In the genomic region with DNA sequence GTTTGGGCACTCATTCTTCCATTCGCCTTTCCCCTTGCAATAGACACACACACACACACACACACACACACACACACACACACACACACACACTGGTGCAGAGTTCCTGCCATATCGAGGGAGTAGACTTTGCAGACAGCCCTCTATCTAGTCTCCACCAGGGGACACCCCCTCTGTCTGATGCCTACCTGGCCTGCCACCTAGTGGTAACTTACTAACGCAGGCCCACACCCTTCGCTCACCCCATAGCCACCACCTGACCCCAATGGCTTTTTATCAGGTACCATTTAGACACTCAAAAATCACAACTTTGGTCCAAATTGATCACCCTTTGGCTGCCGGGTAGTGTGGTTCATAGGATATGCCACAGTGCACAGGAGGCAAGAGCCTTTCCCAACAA, we compare ENCODE assay signal across 8 mouse cellular contexts. TPM values are rescaled to one million over a fixed set of nuclear protein-coding genes. Genes with fewer than 3 reads are reported as not detected.
DNase-seq lines count a peak whose midpoint lies in the region; ATAC-seq and TF ChIP-seq lines count a peak whose summit lies in the region.

No protein-coding gene starts in this region.

- H3K27ac ChIP-seq in forebrain, embryonic 12.5 days = no peak overlapping the region
- H3K27ac ChIP-seq in forebrain, embryonic 14.5 days (ENCODE audit: low read depth, low read length) = no peak overlapping the region
- H3K27ac ChIP-seq in liver, postnatal 0 days (ENCODE audit: low read depth) = no peak overlapping the region

- no peaks in the 10 kb centered on the region for H3K4me1 ChIP-seq in forebrain, embryonic 12.5 days
- no peaks in the 10 kb centered on the region for H3K4me1 ChIP-seq in forebrain, embryonic 14.5 days (ENCODE audit: control insufficient read depth, insufficient read depth, low read length)
- peaks cover 11% of the 10 kb centered on the region for H3K4me1 ChIP-seq in liver, postnatal 0 days (ENCODE audit: insufficient read depth)

- no peaks in the 10 kb centered on the region for H3K36me3 ChIP-seq in forebrain, embryonic 12.5 days (replicated peaks)
- H3K36me3 ChIP-seq in forebrain, embryonic 14.5 days (ENCODE audit: control insufficient read depth, insufficient read depth, low read length) = no peaks in the 10 kb centered on the region
- no peaks in the 10 kb centered on the region for H3K36me3 ChIP-seq in liver, postnatal 0 days (replicated peaks; ENCODE audit: insufficient read depth, low read length)

- no peaks in the 10 kb centered on the region for H3K27me3 ChIP-seq in forebrain, embryonic 12.5 days
- H3K27me3 ChIP-seq in forebrain, embryonic 14.5 days (replicated peaks; ENCODE audit: control insufficient read depth, insufficient read depth, low read length) = no peaks in the 10 kb centered on the region
- no peaks in the 10 kb centered on the region for H3K27me3 ChIP-seq in liver, postnatal 0 days (ENCODE audit: insufficient read depth, low read length)

- no peak overlapping the region for H3K4me3 ChIP-seq in forebrain, embryonic 12.5 days (replicated peaks)
- H3K4me3 ChIP-seq in forebrain, embryonic 14.5 days (ENCODE audit: low read depth, low read length) = no peak overlapping the region
- no peak overlapping the region for H3K4me3 ChIP-seq in liver, postnatal 0 days (ENCODE audit: low read depth, low read length)

- H3K4me2 ChIP-seq in forebrain, embryonic 12.5 days = no peak overlapping the region
- no peak overlapping the region for H3K4me2 ChIP-seq in forebrain, embryonic 14.5 days (ENCODE audit: low read length)
- H3K4me2 ChIP-seq in liver, postnatal 0 days (ENCODE audit: low read depth, low read length) = no peak overlapping the region

- H3K9me3 ChIP-seq in forebrain, embryonic 12.5 days = no peaks in the 10 kb centered on the region
- no peaks in the 10 kb centered on the region for H3K9me3 ChIP-seq in forebrain, embryonic 14.5 days (replicated peaks; ENCODE audit: control insufficient read depth, low read length)
- no peaks in the 10 kb centered on the region for H3K9me3 ChIP-seq in liver, postnatal 0 days (ENCODE audit: low read length)

- TF ChIP-seq EP300 in liver, postnatal 0 days (IDR thresholded peaks at IDR 0.05; ENCODE audit: low read depth) = no peak

- intact Hi-C loops in gastrocnemius, postnatal 36 days (cut with DNase I) = no loop called here

- peak; percentile 80 for TF ChIP-seq CTCF in liver, postnatal 0 days (IDR thresholded peaks at IDR 0.05; ENCODE audit: low read depth)

- WGBS in forebrain, embryonic 12.5 days = 54% methylated on average over 4 of the region's 5 CpGs
- WGBS in forebrain, embryonic 14.5 days = 59% methylated on average over 5 of the region's 5 CpGs
- WGBS in liver, postnatal 0 days (ENCODE audit: insufficient replicate concordance) = 33% methylated on average over 5 of the region's 5 CpGs

- peak; percentile 39; the same call in 1 of the 2 replicates for ATAC-seq in forebrain, embryonic 12.5 days (ENCODE audit: low FRiP score)
- ATAC-seq in forebrain, embryonic 14.5 days = no peak
- ATAC-seq in liver, postnatal 0 days = peak; percentile 35; the same call in 1 of the 2 replicates

- H3K9ac ChIP-seq in forebrain, embryonic 12.5 days = no peak overlapping the region
- H3K9ac ChIP-seq in forebrain, embryonic 14.5 days (ENCODE audit: low read length) = no peak overlapping the region
- no peak overlapping the region for H3K9ac ChIP-seq in liver, postnatal 0 days (replicated peaks)

- DNase-seq in forebrain, embryonic 14.5 days (ENCODE audit: low spot score) = no peak
- DNase-seq in B cell, adult 2 months = peak; percentile 60 to 64
- DNase-seq in c-Kit-positive CD71-positive TER-119-positive erythroid progenitor cells, embryonic 14.5 days (ENCODE audit: low spot score) = peak; percentile 42
- no peak for DNase-seq in liver, postnatal 0 days
- DNase-seq in thymus, postnatal 25 days = peak; percentile 41
- no peak for DNase-seq in gastrocnemius, postnatal 36 days
- no peak for DNase-seq in layer of hippocampus, adult 9-11 months

RNA-seq across cellular contexts. Expression of a gene that starts 18.7 kb away (rescaled TPM):
- polyA plus RNA-seq in forebrain, embryonic 12.5 days (2016; fragmentation: Nextera tagmentation; extraction: Ambion mirVana) = not detected in 2 replicates
- polyA plus RNA-seq in forebrain, embryonic 14.5 days (2014; fragmentation: Nextera tagmentation; extraction: Ambion mirVana) = 0.30 and 0.62 TPM in 2 replicates
- not detected in 2 replicates for polyA plus RNA-seq in liver, postnatal 0 days (2015; fragmentation: Nextera tagmentation; extraction: Ambion mirVana)
- total RNA-seq in gastrocnemius, postnatal 36 days (2021) = 10 to 100 TPM; 13.9 to 17.0 TPM

RNA-seq across cellular contexts. Expression of a gene that starts 54.1 kb away (rescaled TPM):
- polyA plus RNA-seq in forebrain, embryonic 12.5 days (2016; fragmentation: Nextera tagmentation; extraction: Ambion mirVana) = 236 and 246 TPM in 2 replicates
- polyA plus RNA-seq in forebrain, embryonic 14.5 days (2014; fragmentation: Nextera tagmentation; extraction: Ambion mirVana) = 247 TPM in 2 replicates
- polyA plus RNA-seq in liver, postnatal 0 days (2015; fragmentation: Nextera tagmentation; extraction: Ambion mirVana) = 84.0 and 93.8 TPM in 2 replicates
- 100 to 1,000 TPM; 125 to 128 TPM for total RNA-seq in gastrocnemius, postnatal 36 days (2021)

Comparison
In these comparisons a context has a peak if more than half of its experiments do, and no peak if none do; other contexts are left out.
1. DNase-seq: peak in B cell, adult 2 months (2 of 2), c-Kit-positive CD71-positive TER-119-positive erythroid progenitor cells, embryonic 14.5 days (single experiment) and thymus, postnatal 25 days (single experiment); none in forebrain, embryonic 14.5 days (single experiment), liver, postnatal 0 days (single experiment), gastrocnemius, postnatal 36 days (0 of 2) and layer of hippocampus, adult 9-11 months (single experiment).